Mouse (Mus musculus): ENCODE results near the gene Mtor.

- TF ChIP-seq CTCF (IDR thresholded peaks at IDR 0.05; ENCODE audit: low read depth) = no peak
- no peak for TF ChIP-seq EP300 (IDR thresholded peaks at IDR 0.05; ENCODE audit: low read depth)
Observed at GRCm38 (mm10) chr4:148417074-148417526, 31.3 kb upstream of the Mtor start.
